Mouse (Mus musculus) MEL (cell line): Measurements from ENCODE around the gene Cga. TPM values are rescaled to one million over a fixed set of nuclear protein-coding genes. Genes with fewer than 3 reads are reported as not detected.
A peak's percentile ranks its signal among the peaks of the same experiment; 100 is the strongest.

Experiments used
- DNase-seq: peaks from one replicate; pipeline ENCODE4 v3.0.0; 2011; ENCODE audit warnings: low read depth, low spot score
- H3K27ac ChIP-seq: 2 replicates; pipeline ENCODE4 v1.5.1; 2012; ENCODE audit warnings: low read depth, mild to moderate bottlenecking, control low read depth, low read length, moderate library complexity; ENCODE audit not compliant: control insufficient read depth
- H3K27me3 ChIP-seq, 2 experiments: fragments of 150-350 bp in 1 of 2; sonication (generic) in 1 of 2; 2 replicates each; pipeline ENCODE4 v1.6.1; 2012; ENCODE audit warnings: low read length in 2 of 2, mild to moderate bottlenecking in 2 of 2, improper control_type of control experiment in 1 of 2, moderate library complexity in 1 of 2; ENCODE audit not compliant: insufficient read depth in 2 of 2, control insufficient read depth in 1 of 2
- H3K36me3 ChIP-seq, 2 experiments: 2 replicates each; pipeline ENCODE4 v1.6.1; 2012 to 2014; ENCODE audit warnings: low read length in 2 of 2, improper control_type of control experiment in 1 of 2, inconsistent platforms in 1 of 2, mild to moderate bottlenecking in 1 of 2; ENCODE audit not compliant: insufficient read depth in 2 of 2, control insufficient read depth in 1 of 2
- H3K4me1 ChIP-seq, 2 experiments: fragments of 150-350 bp in 1 of 2; sonication (generic) in 1 of 2; 2 replicates each; pipeline ENCODE4 v1.6.1; 2012; ENCODE audit warnings: low read length in 2 of 2, improper control_type of control experiment in 1 of 2, mild to moderate bottlenecking in 1 of 2; ENCODE audit not compliant: insufficient read depth in 2 of 2, control insufficient read depth in 1 of 2
- H3K4me3 ChIP-seq, 2 experiments: fragments of 150-350 bp in 1 of 2; sonication (generic) in 1 of 2; 2 replicates each; pipeline ENCODE4 v1.5.1; 2012; ENCODE audit warnings: low read depth in 2 of 2, low read length in 2 of 2, mild to moderate bottlenecking in 2 of 2, moderate library complexity in 2 of 2, control low read depth in 1 of 2, improper control_type of control experiment in 1 of 2; ENCODE audit not compliant: control insufficient read depth in 1 of 2, insufficient read depth in 1 of 2
- H3K79me2 ChIP-seq: 2 replicates; pipeline ENCODE4 v1.6.1; 2012; ENCODE audit warnings: mild to moderate bottlenecking, low read length, moderate library complexity; ENCODE audit not compliant: control insufficient read depth, poor library complexity, insufficient read depth
- H3K9ac ChIP-seq: 2 replicates; pipeline ENCODE4 v1.6.1; 2012; ENCODE audit warnings: low read depth, mild to moderate bottlenecking, control low read depth, low read length, moderate library complexity; ENCODE audit not compliant: control insufficient read depth, poor library complexity, severe bottlenecking
- H3K9me3 ChIP-seq: fragments of 150-350 bp; sonication (generic); replicated peaks from 2 replicates; pipeline ENCODE4 v1.6.1; 2012; ENCODE audit warnings: mild to moderate bottlenecking, low read length, improper control_type of control experiment, moderate library complexity; ENCODE audit not compliant: insufficient read depth
- BHLHE40 ChIP-seq: IDR thresholded peaks from 2 replicates; pipeline ENCODE4 v1.6.1; 2012; ENCODE audit warnings: low read depth, mild to moderate bottlenecking, inconsistent platforms, low read length, improper control_type of control experiment, borderline replicate concordance
- CHD2 ChIP-seq: IDR thresholded peaks from 2 replicates; pipeline ENCODE4 v1.6.1; 2011; ENCODE audit warnings: low read length, improper control_type of control experiment
- E2F4 ChIP-seq: IDR thresholded peaks from 2 replicates; pipeline ENCODE4 v1.6.1; 2011; ENCODE audit warnings: low read depth, low read length, improper control_type of control experiment, borderline replicate concordance
- EP300 ChIP-seq, 2 experiments: IDR thresholded peaks; 2 replicates each; pipeline ENCODE4 v1.6.1; 2011; ENCODE audit warnings: improper control_type of control experiment in 2 of 2, low read length in 2 of 2, low read depth in 1 of 2, mild to moderate bottlenecking in 1 of 2
- GABPA ChIP-seq: IDR thresholded peaks from 2 replicates; pipeline ENCODE4 v1.6.1; 2012; ENCODE audit warnings: low read depth, mild to moderate bottlenecking, inconsistent platforms, low read length, improper control_type of control experiment, moderate library complexity
- GATA1 ChIP-seq: IDR thresholded peaks from 2 replicates; pipeline ENCODE4 v1.6.1; 2011; ENCODE audit warnings: low read depth, low read length, improper control_type of control experiment
- KAT2A ChIP-seq: conservative IDR thresholded peaks from 2 replicates; pipeline ENCODE4 v1.6.1; 2012; ENCODE audit warnings: low read depth, low read length, improper control_type of control experiment, inconsistent platforms
- MAFK ChIP-seq: IDR thresholded peaks from 2 replicates; pipeline ENCODE4 v1.6.1; 2011; ENCODE audit warnings: low read depth, mild to moderate bottlenecking, low read length, improper control_type of control experiment, borderline replicate concordance
- MAX ChIP-seq: IDR thresholded peaks from 2 replicates; pipeline ENCODE4 v1.6.1; 2011; ENCODE audit warnings: low read length, improper control_type of control experiment
- MAZ ChIP-seq: IDR thresholded peaks from 2 replicates; pipeline ENCODE4 v1.6.1; 2012; ENCODE audit warnings: low read depth, mild to moderate bottlenecking, inconsistent platforms, low read length, improper control_type of control experiment
- MEF2A ChIP-seq: IDR thresholded peaks from 2 replicates; pipeline ENCODE4 v1.6.1; 2014; ENCODE audit warnings: low read depth, mild to moderate bottlenecking, inconsistent platforms, low read length, improper control_type of control experiment; ENCODE audit not compliant: poor library complexity, insufficient replicate concordance, severe bottlenecking; ENCODE audit errors: extremely low read depth
- MYB ChIP-seq: IDR thresholded peaks from 2 replicates; pipeline ENCODE4 v1.6.1; 2011; ENCODE audit warnings: mild to moderate bottlenecking, low read depth, low read length, improper control_type of control experiment
- NELFE ChIP-seq: IDR thresholded peaks from 2 replicates; pipeline ENCODE4 v1.6.1; 2011; ENCODE audit warnings: low read depth, low read length, improper control_type of control experiment
- NRF1 ChIP-seq: IDR thresholded peaks from 2 replicates; pipeline ENCODE4 v1.6.1; 2014; ENCODE audit warnings: low read depth, mild to moderate bottlenecking, inconsistent platforms, low read length, improper control_type of control experiment, moderate library complexity; ENCODE audit not compliant: poor library complexity, insufficient read depth, severe bottlenecking
- POLR2A ChIP-seq, 2 experiments: IDR thresholded peaks; 2 replicates each; pipeline ENCODE4 v1.6.1; 2011 to 2012; ENCODE audit warnings: low read length in 2 of 2, mild to moderate bottlenecking in 2 of 2, control low read depth in 1 of 2, improper control_type of control experiment in 1 of 2, low read depth in 1 of 2, moderate library complexity in 1 of 2; ENCODE audit not compliant: control insufficient read depth in 1 of 2, insufficient read depth in 1 of 2, poor library complexity in 1 of 2
- POLR2AphosphoS5 ChIP-seq: IDR thresholded peaks from 2 replicates; pipeline ENCODE4 v1.6.1; 2012; ENCODE audit warnings: low read depth, borderline replicate concordance, mild to moderate bottlenecking, inconsistent platforms, low read length, moderate library complexity, mixed read lengths
- RAD21 ChIP-seq: IDR thresholded peaks from 2 replicates; pipeline ENCODE4 v1.6.1; 2011; ENCODE audit warnings: mild to moderate bottlenecking, low read depth, low read length, improper control_type of control experiment
- SMC3 ChIP-seq: IDR thresholded peaks from 2 replicates; pipeline ENCODE4 v1.6.1; 2011; ENCODE audit warnings: low read depth, low read length, improper control_type of control experiment
- TAL1 ChIP-seq: IDR thresholded peaks from 2 replicates; pipeline ENCODE4 v1.6.1; 2012; ENCODE audit warnings: mild to moderate bottlenecking, inconsistent platforms, low read length, moderate library complexity, mixed read lengths
- TBP ChIP-seq: IDR thresholded peaks from 2 replicates; pipeline ENCODE4 v1.8.0; 2011; ENCODE audit warnings: low read depth, low read length, improper control_type of control experiment
- UBTF ChIP-seq: IDR thresholded peaks from 2 replicates; pipeline ENCODE4 v1.6.1; 2012; ENCODE audit warnings: low read depth, mild to moderate bottlenecking, inconsistent platforms, low read length, improper control_type of control experiment, moderate library complexity, borderline replicate concordance; ENCODE audit not compliant: insufficient read depth
- ZC3H11A ChIP-seq: IDR thresholded peaks from 2 replicates; pipeline ENCODE4 v1.6.1; 2012; ENCODE audit warnings: low read depth, mild to moderate bottlenecking, inconsistent platforms, low read length, improper control_type of control experiment
- ZKSCAN1 ChIP-seq: IDR thresholded peaks from 2 replicates; pipeline ENCODE4 v1.6.1; 2012; ENCODE audit warnings: low read depth, mild to moderate bottlenecking, inconsistent platforms, low read length, improper control_type of control experiment, moderate library complexity
- ZMIZ1 ChIP-seq: IDR thresholded peaks from 2 replicates; pipeline ENCODE4 v1.6.1; 2012; ENCODE audit warnings: low read depth, mild to moderate bottlenecking, inconsistent platforms, low read length, improper control_type of control experiment, moderate library complexity
- ZNF384 ChIP-seq: IDR thresholded peaks from 2 replicates; pipeline ENCODE4 v1.6.1; 2012; ENCODE audit warnings: low read depth, mild to moderate bottlenecking, inconsistent platforms, low read length, improper control_type of control experiment
- polyA plus RNA-seq, 2 experiments: library from polyadenylated mRNA; stranded (reverse) in 1 of 2; unstranded in 1 of 2; fragments of >175 nt in 1 of 2; fragments of >200 nt in 1 of 2; gene quantifications; 2 replicates each; pipeline versions ENCODE4 v1.2.1 to v1.2.4; 2012; ENCODE audit warnings: low replicate concordance in 2 of 2, low read depth in 1 of 2; ENCODE audit not compliant: insufficient read length in 2 of 2, insufficient read depth in 1 of 2, missing spikeins in 1 of 2
- total RNA-seq: library from RNA; depleted of rRNA; stranded (reverse); fragments of 300-350 nt; gene quantifications from 2 replicates; pipeline ENCODE4 v1.2.3, GENCODE M21; 2012

Gene Cga
- total and polyA plus RNA-seq, 3 experiments: not detected

DNA sequence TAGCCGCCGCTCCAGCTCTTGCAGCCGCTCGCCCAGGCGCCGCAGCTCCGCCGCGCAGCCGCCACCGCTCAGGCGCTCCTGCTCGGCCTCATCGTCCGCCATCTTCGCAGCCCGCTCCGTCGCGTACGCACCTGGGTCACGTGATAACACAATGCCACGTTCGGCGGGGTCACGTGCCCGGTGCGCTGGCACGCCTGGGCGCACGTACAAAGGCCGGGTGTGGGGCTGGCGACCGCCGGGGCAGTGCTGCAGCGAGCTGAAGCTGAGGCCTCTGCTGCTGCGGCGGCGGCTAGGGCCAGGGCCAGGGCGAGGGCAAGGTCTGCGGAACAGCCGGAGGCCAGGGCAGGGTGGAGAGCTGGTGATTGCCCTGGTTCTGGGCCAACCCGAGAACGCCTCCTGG is 10.8 kb upstream of the Cga start, which contains the start of gene Zfp292 (continued):
- TF ChIP-seq UBTF: 0 out of 2 replicates have a peak, but pooled peaks have one; percentile 48
- no peak for TF ChIP-seq GATA1
- TF ChIP-seq, all 39 proteins: peak for 17

DNA sequence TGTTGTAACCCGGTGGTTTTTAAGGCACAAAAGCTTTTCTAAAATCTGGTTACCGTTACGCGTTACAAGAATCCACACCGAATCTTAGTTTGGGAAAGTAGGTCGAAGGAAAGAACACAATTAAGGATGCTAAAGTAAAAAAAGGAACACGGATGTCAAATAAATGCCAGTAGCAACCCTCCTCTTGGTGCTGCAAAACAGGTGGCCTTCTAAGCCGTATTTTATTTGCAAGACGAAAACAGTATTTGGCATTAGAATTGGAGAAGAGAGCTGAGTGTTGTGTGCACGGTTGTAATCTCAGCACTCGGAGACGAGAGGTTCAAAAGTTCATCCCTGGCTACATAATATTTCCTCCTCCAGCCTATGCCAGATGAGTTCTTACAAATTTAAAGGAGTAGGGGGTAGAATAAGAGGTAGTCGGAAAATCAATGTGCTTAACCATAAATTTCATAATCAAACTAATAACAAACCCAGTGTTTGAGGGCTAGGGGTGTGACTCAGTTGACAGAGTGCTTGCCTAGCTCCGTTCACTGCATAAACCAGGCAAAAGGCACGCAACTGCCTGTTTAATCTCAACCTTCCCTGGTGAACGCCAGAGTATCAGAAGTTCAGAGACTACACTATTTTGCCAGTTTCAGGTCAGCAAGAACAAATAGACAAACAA is 10.1 kb upstream of the Cga start:
- Histone ChIP-seq H3K4me3 (peak overlapping the region; percentile 58 to 71), H3K4me1 (peaks cover 6 to 8% of the 10 kb centered on the region in 2 experiments), H3K79me2 (peaks cover 47% of the 10 kb centered on the region), H3K9ac (peak overlapping the region; percentile 85), H3K27ac (peak overlapping the region; percentile 23), H3K27me3 (no peaks in the 10 kb centered on the region)
- DNase-seq: peak; percentile 51
- TF ChIP-seq E2F4 (no peak), TAL1 (no peak), MEF2A (no peak), POLR2A (IDR thresholded peaks at IDR 0.05; ENCODE audit: control insufficient read depth in 1 of 2, insufficient read depth in 1 of 2, low read depth in 1 of 2, low read length in 2 of 2, poor library complexity in 1 of 2) (no peak), UBTF (no peak), MAX (no peak), MYB (no peak), ZNF384 (no peak), NELFE (no peak), GATA1 (no peak), MAFK (no peak), RAD21 (no peak), EP300 (IDR thresholded peaks at IDR 0.05; ENCODE audit: low read depth in 1 of 2, low read length in 2 of 2) (no peak)
- TF ChIP-seq, all 39 proteins: peak for 0
- H3K9me3 ChIP-seq: no peaks in the 10 kb centered on the region
- H3K36me3 ChIP-seq: peaks cover 2 to 23% of the 10 kb centered on the region in 2 experiments; a peak in 3 of 4 replicates

DNA sequence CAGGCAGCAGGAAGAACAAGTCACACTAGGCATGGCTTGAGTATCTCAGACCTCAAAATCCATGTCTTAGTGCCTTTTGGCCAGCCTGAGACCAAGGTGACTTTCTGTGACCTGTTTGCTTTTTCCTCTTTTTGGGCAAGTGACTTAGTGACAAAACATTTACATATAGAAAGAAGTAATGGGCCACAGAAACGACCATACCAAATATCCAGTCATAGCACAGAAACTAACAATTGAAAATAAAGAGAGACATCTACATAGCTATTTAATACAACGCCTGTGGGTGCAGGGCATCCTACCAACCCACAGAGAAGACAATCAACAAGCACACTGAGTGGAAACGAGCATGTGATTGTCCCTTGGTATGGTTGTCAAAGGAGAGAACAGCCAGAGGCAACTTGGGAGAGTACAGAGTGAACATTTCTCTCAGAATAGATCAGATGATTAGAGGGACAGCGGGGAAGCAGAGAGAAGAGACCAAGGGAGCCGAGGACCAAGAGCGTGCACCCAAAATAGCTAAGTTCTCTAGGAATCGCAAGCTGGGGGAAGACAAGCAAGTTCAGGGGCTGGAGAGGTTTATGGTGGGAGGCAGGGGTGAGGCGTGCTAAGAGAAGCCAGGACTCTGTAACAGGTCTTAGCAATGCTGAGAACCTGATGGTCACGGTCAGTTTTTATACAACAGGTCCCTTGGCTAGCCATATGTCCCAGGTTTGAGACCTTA is 7.8 kb upstream of the Cga start:
- peaks cover 14 to 21% of the 10 kb centered on the region in 2 experiments for H3K4me1 ChIP-seq
- no peaks in the 10 kb centered on the region for H3K9me3 ChIP-seq
- peaks cover 30% of the 10 kb centered on the region for H3K79me2 ChIP-seq
- peaks cover 2 to 32% of the 10 kb centered on the region in 2 experiments; a peak in 3 of 4 replicates for H3K36me3 ChIP-seq
- no peaks in the 10 kb centered on the region for H3K27me3 ChIP-seq
- peak overlapping the region; percentile 99 for H3K9ac ChIP-seq
- peak overlapping the region; percentile 60 to 77 for H3K4me3 ChIP-seq
- H3K27ac ChIP-seq: peak overlapping the region; percentile 91
- DNase-seq: peak; percentile 74
- no peak for TF ChIP-seq GABPA
- TF ChIP-seq NRF1: no peak
- TF ChIP-seq BHLHE40: no peak; the same call in 1 of the 2 replicates
- TF ChIP-seq CHD2: no peak
- TF ChIP-seq KAT2A: no peak
- no peak for TF ChIP-seq ZMIZ1
- TF ChIP-seq GATA1: no peak
- no peak for TF ChIP-seq ZC3H11A
- TF ChIP-seq POLR2AphosphoS5: no peak
- no peak for TF ChIP-seq RAD21
- no peak for TF ChIP-seq MAFK
- no peak for TF ChIP-seq MYB
- TF ChIP-seq ZNF384: no peak
- TF ChIP-seq EP300 (IDR thresholded peaks at IDR 0.05; ENCODE audit: low read depth in 1 of 2, low read length in 2 of 2): 0 out of 4 replicates have a peak, but pooled peaks of 1 of the 2 experiments have one; percentile 4
- no peak for TF ChIP-seq NELFE
- no peak for TF ChIP-seq MAZ
- TF ChIP-seq ZKSCAN1: no peak
- no peak for TF ChIP-seq SMC3
- TF ChIP-seq TBP: no peak
- TF ChIP-seq TAL1: no peak
